Mouse (Mus musculus) embryonic facial prominence, embryonic 15.5 days (tissue): ENCODE measurements around the gene Actg2. TPM values are rescaled to one million over a fixed set of nuclear protein-coding genes. Genes with fewer than 3 reads are reported as not detected.
"Not testable (repeated sequence)": the region's sequence is repeated elsewhere in the genome, so short reads cannot be mapped to it uniquely, and the experiment has no call there.

Experiments used
- ATAC-seq: fragments of 200-750 bp; cut with Nextera tagmentation; 2 replicates; pipeline ENCODE4 v1.8.0; 2017; ENCODE audit warnings: low read depth, moderate TSS enrichment; ENCODE audit not compliant: insufficient number of reproducible peaks, low FRiP score, low TSS enrichment
- H3K27ac ChIP-seq: fragments of 300-500 bp; sonication (generic); replicated peaks from 2 replicates; pipeline ENCODE4 v1.5.1; 2015; ENCODE audit warnings: mild to moderate bottlenecking, inconsistent platforms
- H3K27me3 ChIP-seq: fragments of 300-500 bp; sonication (generic); 2 replicates; pipeline ENCODE4 v1.6.1; 2015; ENCODE audit warnings: inconsistent platforms
- H3K36me3 ChIP-seq: fragments of 300-500 bp; sonication (generic); 2 replicates; pipeline ENCODE4 v1.6.1; 2015; ENCODE audit warnings: mild to moderate bottlenecking, inconsistent platforms
- H3K4me1 ChIP-seq: fragments of 300-500 bp; sonication (generic); 2 replicates; pipeline ENCODE4 v1.6.1; 2015; ENCODE audit warnings: inconsistent platforms
- H3K4me2 ChIP-seq: fragments of 300-500 bp; sonication (generic); replicated peaks from 2 replicates; pipeline ENCODE4 v1.6.1; 2015; ENCODE audit warnings: mild to moderate bottlenecking, inconsistent platforms
- H3K4me3 ChIP-seq: fragments of 300-500 bp; sonication (generic); replicated peaks from 2 replicates; pipeline ENCODE4 v1.5.1; 2015; ENCODE audit warnings: mild to moderate bottlenecking, inconsistent platforms
- H3K9ac ChIP-seq: fragments of 300-500 bp; sonication (generic); 2 replicates; pipeline ENCODE4 v1.6.1; 2015; ENCODE audit warnings: inconsistent platforms
- H3K9me3 ChIP-seq: fragments of 300-500 bp; sonication (generic); replicated peaks from 2 replicates; pipeline ENCODE4 v1.6.1; 2016; ENCODE audit warnings: inconsistent platforms
- WGBS: fragments of 180-500 bp; shearing (Covaris S2); methylation state at CpG from one replicate; pipeline ENCODE4 v1.1.7; 2015; 5-methylcytosine and 5-hydroxymethylcytosine counted together
- polyA plus RNA-seq: library from polyadenylated mRNA; unstranded; fragments of >200 nt; fragmentation: Nextera tagmentation; extraction: Ambion mirVana; gene quantifications from 2 replicates; pipeline ENCODE4 v1.2.1, GENCODE M21; 2015

The Actg2 gene
- polyA plus RNA-seq = 19.5 and 20.9 TPM in 2 replicates

- no peaks in the 10 kb centered on the region for H3K9me3 ChIP-seq
- no peak within 1 kb of the TSS for H3K4me2 ChIP-seq
- H3K9ac ChIP-seq = no peak within 1 kb of the TSS
- 54% methylated on average over 12 of the region's 12 CpGs for WGBS
- no peaks in the 10 kb centered on the region; the same call in 1 of the 2 replicates for H3K4me1 ChIP-seq
- H3K27me3 ChIP-seq = no peaks in the 10 kb centered on the region
- H3K36me3 ChIP-seq = no peaks in the 10 kb centered on the region
- no peak for ATAC-seq
- H3K4me3 ChIP-seq = no peak within 1 kb of the TSS
- no peak within 1 kb of the TSS for H3K27ac ChIP-seq
Measured at GRCm38 (mm10) chr6:83536028-83536794, at the start of gene Actg2. Actg2 (minus strand) TSS chr6:83536265.

GRCm38 (mm10) chr6:83585328-83585727 is 49.3 kb upstream of the Actg2 start:
- H3K9ac ChIP-seq, H3K4me1 ChIP-seq, H3K9me3 ChIP-seq, H3K27ac ChIP-seq, H3K4me3 ChIP-seq, H3K4me2 ChIP-seq, H3K27me3 ChIP-seq, ATAC-seq, H3K36me3 ChIP-seq: not testable (repeated sequence)
- 80% methylated on average over 9 of the region's 9 CpGs for WGBS

- no peak overlapping the region for H3K27ac ChIP-seq
- no peak for ATAC-seq
- WGBS = 72% methylated on average over 2 of the region's 2 CpGs
- no peak overlapping the region for H3K9ac ChIP-seq
- H3K4me1 ChIP-seq = no peaks in the 10 kb centered on the region
- no peaks in the 10 kb centered on the region for H3K36me3 ChIP-seq
- no peak overlapping the region for H3K4me3 ChIP-seq
- no peak overlapping the region for H3K4me2 ChIP-seq
- no peaks in the 10 kb centered on the region for H3K9me3 ChIP-seq
- H3K27me3 ChIP-seq = peaks cover 8% of the 10 kb centered on the region; the same call in 1 of the 2 replicates
Measured at GRCm38 (mm10) chr6:83583591-83583990, 47.5 kb upstream of the Actg2 start.

- H3K36me3 ChIP-seq = no peaks in the 10 kb centered on the region
- no peak overlapping the region for H3K4me2 ChIP-seq
- H3K27ac ChIP-seq = no peak overlapping the region
- no peaks in the 10 kb centered on the region for H3K9me3 ChIP-seq
- WGBS = 0% methylated on average over 6 of the region's 6 CpGs
- H3K4me1 ChIP-seq = no peaks in the 10 kb centered on the region
- no peak overlapping the region for H3K4me3 ChIP-seq
- H3K9ac ChIP-seq = no peak overlapping the region
- no peak for ATAC-seq
- peaks cover 12% of the 10 kb centered on the region; the same call in 1 of the 2 replicates for H3K27me3 ChIP-seq
Measured at GRCm38 (mm10) chr6:83582938-83583270, 46.8 kb upstream of the Actg2 start.

- no peak for ATAC-seq
Measured at GRCm38 (mm10) chr6:83582135-83582937, 46.3 kb upstream of the Actg2 start.

GRCm38 (mm10) chr6:83577534-83577933 is 41.5 kb upstream of the Actg2 start:
- H3K9ac ChIP-seq = no peak overlapping the region
- H3K36me3 ChIP-seq = no peaks in the 10 kb centered on the region
- no peak for ATAC-seq
- H3K27me3 ChIP-seq = peaks cover 18% of the 10 kb centered on the region; the same call in 1 of the 2 replicates
- H3K4me1 ChIP-seq = peaks cover 4% of the 10 kb centered on the region
- H3K4me2 ChIP-seq = no peak overlapping the region
- H3K4me3 ChIP-seq = no peak overlapping the region
- no peak overlapping the region for H3K27ac ChIP-seq
- H3K9me3 ChIP-seq = no peaks in the 10 kb centered on the region

More at GRCm38 (mm10) chr6:83582135-83582937, 46.3 kb upstream of the Actg2 start:
- no peak overlapping the region for H3K27ac ChIP-seq
- 39% methylated on average over 20 of the region's 20 CpGs for WGBS
- H3K9ac ChIP-seq = no peak overlapping the region
- H3K36me3 ChIP-seq = no peaks in the 10 kb centered on the region
- H3K4me1 ChIP-seq = no peaks in the 10 kb centered on the region
- no peak overlapping the region for H3K4me3 ChIP-seq
- H3K27me3 ChIP-seq = peaks cover 12% of the 10 kb centered on the region; the same call in 1 of the 2 replicates
- no peaks in the 10 kb centered on the region for H3K9me3 ChIP-seq
- no peak overlapping the region for H3K4me2 ChIP-seq

GRCm38 (mm10) chr6:83575609-83576008 is 39.5 kb upstream of the Actg2 start:
- no peak overlapping the region for H3K27ac ChIP-seq
- H3K4me2 ChIP-seq = no peak overlapping the region
- ATAC-seq = no peak
- no peaks in the 10 kb centered on the region for H3K36me3 ChIP-seq
- peaks cover 14% of the 10 kb centered on the region; the same call in 1 of the 2 replicates for H3K27me3 ChIP-seq
- no peak overlapping the region for H3K4me3 ChIP-seq
- H3K4me1 ChIP-seq = peaks cover 17% of the 10 kb centered on the region
- no peak overlapping the region for H3K9ac ChIP-seq
- WGBS = 76% methylated on average over 4 of the region's 4 CpGs
- H3K9me3 ChIP-seq = no peaks in the 10 kb centered on the region

GRCm38 (mm10) chr6:83572671-83573070 is 36.6 kb upstream of the Actg2 start, which contains the start of gene Stambp:
Stambp (minus strand) TSS chr6:83572729.
- Histone ChIP-seq H3K4me3 (peak within 1 kb of the TSS; percentile 94), H3K36me3 (peaks cover 12% of the 10 kb centered on the region), H3K4me2 (peak within 1 kb of the TSS; percentile 80), H3K27me3 (peaks cover 7% of the 10 kb centered on the region; the same call in 1 of the 2 replicates), H3K4me1 (peaks cover 20% of the 10 kb centered on the region), H3K9me3 (no peaks in the 10 kb centered on the region), H3K9ac (peak within 1 kb of the TSS; percentile 79), H3K27ac (peak within 1 kb of the TSS; percentile 80)
- peak; percentile 73 for ATAC-seq
- WGBS = 0% methylated on average over 8 of the region's 11 CpGs

GRCm38 (mm10) chr6:83571840-83572667 is 36.0 kb upstream of the Actg2 start:
- peaks cover 7% of the 10 kb centered on the region; the same call in 1 of the 2 replicates for H3K27me3 ChIP-seq
- peaks cover 20% of the 10 kb centered on the region for H3K4me1 ChIP-seq
- peak overlapping the region; percentile 94 for H3K4me3 ChIP-seq
- H3K27ac ChIP-seq = peak overlapping the region; percentile 80
- WGBS = 5% methylated on average over 37 of the region's 37 CpGs
- peaks cover 12% of the 10 kb centered on the region for H3K36me3 ChIP-seq
- H3K9me3 ChIP-seq = no peaks in the 10 kb centered on the region
- peak overlapping the region; percentile 80 for H3K4me2 ChIP-seq
- peak overlapping the region; percentile 79 for H3K9ac ChIP-seq
- ATAC-seq = peak; percentile 92

- H3K4me1 ChIP-seq = peaks cover 20% of the 10 kb centered on the region
- no peaks in the 10 kb centered on the region for H3K27me3 ChIP-seq
- H3K9ac ChIP-seq = no peak overlapping the region
- no peak overlapping the region for H3K4me3 ChIP-seq
- ATAC-seq = no peak
- H3K9me3 ChIP-seq = no peaks in the 10 kb centered on the region
- WGBS = 70% methylated on average over 20 of the region's 20 CpGs
- H3K27ac ChIP-seq = no peak overlapping the region
- H3K36me3 ChIP-seq = peaks cover 26% of the 10 kb centered on the region
- H3K4me2 ChIP-seq = no peak overlapping the region
Measured at GRCm38 (mm10) chr6:83568901-83569862, 33.1 kb upstream of the Actg2 start.
